Mouse (Mus musculus) E14TG2a.4 (cell line): ENCODE measurements around the gene Gli1.

ENCODE experiments used
- CTCF ChIP-seq: conservative IDR thresholded peaks from 2 replicates; pipeline ENCODE4 v1.5.1; 2014; ENCODE audit warnings: low read length
- NANOG ChIP-seq: IDR thresholded peaks from 2 replicates; pipeline ENCODE4 v1.6.1; 2014; ENCODE audit warnings: borderline replicate concordance, low read length, mixed read lengths
- POU5F1 ChIP-seq: IDR thresholded peaks from 2 replicates; pipeline ENCODE4 v1.6.1; 2014; ENCODE audit warnings: low read length, borderline replicate concordance

GRCm38 (mm10) chr10:127349810-127350209, 8.0 kb upstream of the Gli1 start:
- TF ChIP-seq CTCF: no peak
- no peak for TF ChIP-seq POU5F1
- no peak for TF ChIP-seq NANOG
